Mouse (Mus musculus): ENCODE measurements around the gene Ankrd39. TPM values are rescaled to one million over a fixed set of nuclear protein-coding genes. Genes with fewer than 3 reads are reported as not detected.
A peak's percentile ranks its signal among the peaks of the same experiment; 100 is the strongest.

Ankrd39 gene
- total RNA-seq, 2 experiments from 2014 or later = 7.2 to 9.3 TPM

- TF ChIP-seq CTCF (IDR thresholded peaks at IDR 0.05) = no peak
- Histone ChIP-seq H3K27ac (peak overlapping the region; percentile 96), H3K4me3 (peak overlapping the region; percentile 99)
- intact Hi-C loops (cut with DNase I) = no loop called here
- no peak for DNase-seq
Observed at GRCm38 (mm10) chr1:36513310-36513709, 33.9 kb downstream of the Ankrd39 start.

GRCm38 (mm10) chr1:36512966-36513280 lies 34.3 kb downstream of the Ankrd39 start:
- Histone ChIP-seq H3K4me3 (peak overlapping the region; percentile 99), H3K27ac (peak overlapping the region; percentile 96)
- TF ChIP-seq CTCF (IDR thresholded peaks at IDR 0.05) = no peak
- intact Hi-C loops (cut with DNase I) = no loop called here
- DNase-seq = no peak

GRCm38 (mm10) chr1:36512089-36512965 lies 34.9 kb downstream of the Ankrd39 start:
- intact Hi-C loops (cut with DNase I) = no loop called here
- Histone ChIP-seq H3K27ac (peak overlapping the region; percentile 96), H3K4me3 (peak overlapping the region; percentile 99)
- TF ChIP-seq CTCF (IDR thresholded peaks at IDR 0.05) = peak; percentile 28; the same call in 1 of the 2 replicates
- peak; percentile 86 for DNase-seq

DNA sequence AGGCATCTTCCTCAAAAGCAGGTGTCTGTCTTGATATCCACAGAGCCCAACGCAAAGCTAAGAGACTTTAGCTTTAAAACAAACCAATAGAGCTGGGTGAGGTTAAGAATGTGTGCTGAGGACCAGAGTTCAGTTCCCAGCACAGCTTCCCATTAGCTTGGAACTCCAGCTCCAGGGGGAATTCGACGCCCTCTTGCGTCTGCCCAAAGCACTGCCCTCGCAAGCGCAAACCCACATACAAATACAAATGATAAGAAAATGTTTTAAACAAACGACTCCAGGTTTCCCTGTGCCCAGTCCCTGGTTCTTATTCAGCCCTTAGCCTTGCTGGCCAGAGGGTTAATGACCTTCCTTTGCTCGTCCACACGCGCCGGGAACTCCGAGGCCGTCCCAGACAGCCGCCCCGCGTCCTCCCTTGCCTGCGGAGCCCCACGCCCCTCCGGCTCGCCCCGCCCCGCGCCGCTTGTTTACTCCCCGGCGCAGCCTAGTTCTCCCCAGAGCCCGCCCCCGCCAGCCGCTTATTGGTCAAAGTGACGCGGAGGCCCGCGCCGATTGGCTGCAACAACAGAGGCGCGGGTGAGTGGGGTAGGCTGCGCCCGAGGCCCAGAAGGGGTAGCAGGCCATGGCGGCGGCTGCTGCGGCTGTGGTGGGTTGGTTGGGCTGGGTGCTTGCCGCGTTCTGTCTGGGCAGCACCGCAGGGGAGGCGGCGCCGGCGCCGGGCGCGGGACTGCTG lies 35.8 kb downstream of the Ankrd39 start, which contains the start of gene Cnnm3:
Gene Cnnm3, plus strand, starts transcription at position 579 of the 733 bp plus-strand sequence.
- peak; percentile 100 for DNase-seq
- intact Hi-C loops (cut with DNase I) = no loop called here
- peak; percentile 61 for TF ChIP-seq CTCF (IDR thresholded peaks at IDR 0.05)
- Histone ChIP-seq H3K4me3 (peak within 1 kb of the TSS; percentile 99), H3K27ac (peak within 1 kb of the TSS; percentile 96)

DNA sequence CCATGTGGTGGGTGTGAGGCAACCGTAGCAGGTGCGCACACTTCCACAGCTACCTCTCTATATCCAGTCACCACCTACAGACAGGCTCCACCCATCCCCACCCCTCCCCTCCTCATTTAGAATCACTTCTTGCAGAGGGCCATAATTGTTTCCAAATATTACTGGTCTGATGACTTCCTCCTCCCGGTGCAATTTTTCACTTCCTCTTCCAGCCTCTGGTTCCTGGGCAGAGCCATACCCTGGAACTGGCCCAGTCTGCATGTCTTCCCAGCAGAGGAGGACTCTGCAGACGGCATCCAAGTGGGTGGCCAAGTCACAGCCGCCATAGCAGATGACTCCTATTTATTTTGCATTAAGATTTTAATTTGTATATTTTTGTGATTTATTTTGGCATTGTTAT lies 39.0 kb downstream of the Ankrd39 start:
- no peak overlapping the region for H3K4me3 ChIP-seq
- H3K27ac ChIP-seq = no peak overlapping the region
- intact Hi-C loops (cut with DNase I) = no loop called here
- DNase-seq = no peak
- TF ChIP-seq CTCF (IDR thresholded peaks at IDR 0.05) = no peak

DNA sequence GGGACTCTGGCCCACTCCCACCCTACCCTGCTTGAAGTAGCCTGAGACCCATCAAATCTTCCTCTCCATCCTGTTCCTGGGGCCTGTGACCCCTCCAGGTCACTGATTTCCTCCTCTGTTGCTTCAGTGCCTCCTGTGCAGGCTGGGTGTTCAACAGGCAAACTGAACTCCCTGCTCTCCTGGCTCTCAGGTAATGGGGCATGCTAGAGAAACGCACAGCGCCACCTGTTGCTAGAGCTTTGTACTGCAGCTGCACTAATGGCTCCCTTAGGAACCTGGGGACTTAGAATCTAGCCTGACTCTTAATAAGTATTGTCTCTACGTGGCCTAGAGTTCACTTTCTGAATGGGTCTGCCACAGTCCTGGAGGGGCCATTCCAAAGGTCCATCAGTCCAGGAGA lies 46.0 kb downstream of the Ankrd39 start:
- Histone ChIP-seq H3K4me3 (no peak overlapping the region), H3K27ac (no peak overlapping the region)
- peak; percentile 98; the same call in 1 of the 2 replicates for TF ChIP-seq CTCF (IDR thresholded peaks at IDR 0.05)
- intact Hi-C loops (cut with DNase I) = loop anchor here (2.0 kb wide), 1 partner anchor 178 kb away; no protein-coding TSS in a partner anchor
- peak; percentile 83 for DNase-seq

DNA sequence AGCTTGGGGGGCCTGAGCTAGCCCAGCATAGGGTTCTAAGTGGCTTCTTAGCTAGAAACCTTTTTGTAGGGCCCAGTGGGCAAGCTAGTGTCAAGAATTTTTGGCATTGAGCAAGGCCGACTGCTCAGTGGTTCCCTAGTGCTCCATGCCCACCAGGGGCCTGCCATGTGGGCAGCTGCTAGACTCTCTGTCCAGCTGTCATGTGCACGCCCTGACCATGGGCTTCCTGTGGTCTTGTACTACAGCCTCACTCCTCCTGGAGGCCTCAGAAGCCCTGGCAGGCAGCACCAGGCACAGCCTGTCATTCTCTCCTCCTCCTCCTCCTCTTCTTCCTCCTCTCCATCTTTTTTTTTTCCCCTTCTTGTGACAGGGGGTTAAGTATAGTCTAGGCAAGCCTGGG lies 49.9 kb downstream of the Ankrd39 start:
- TF ChIP-seq CTCF (IDR thresholded peaks at IDR 0.05) = no peak
- no peak for DNase-seq
- intact Hi-C loops (cut with DNase I) = loop anchor here (2.0 to 5.0 kb wide), 2 partner anchors 53 to 130 kb away; partner anchors contain the start of genes Kansl3 and Lman2l
- Histone ChIP-seq H3K4me3 (no peak overlapping the region), H3K27ac (peak overlapping the region; percentile 43; the same call in 1 of the 2 replicates)

GRCm38 (mm10) chr1:36496719-36497118 lies 50.5 kb downstream of the Ankrd39 start:
- peak; percentile 58 for TF ChIP-seq CTCF (IDR thresholded peaks at IDR 0.05)
- intact Hi-C loops (cut with DNase I) = loop anchor here (2.0 to 5.0 kb wide), 2 partner anchors 52 to 129 kb away; partner anchors contain the start of genes Kansl3 and Lman2l
- Histone ChIP-seq H3K27ac (peak overlapping the region; percentile 67), H3K4me3 (no peak overlapping the region)
- DNase-seq = peak; percentile 52

- H3K4me3 ChIP-seq = no peak overlapping the region
- intact Hi-C loops (cut with DNase I) = loop anchor here (2.0 kb wide), 1 partner anchor 20 kb away; no protein-coding TSS in a partner anchor
- no peak for DNase-seq
- no peak for TF ChIP-seq CTCF (IDR thresholded peaks at IDR 0.05)
- H3K27ac ChIP-seq = peak overlapping the region; percentile 91
Observed at GRCm38 (mm10) chr1:36493299-36493698, 53.9 kb downstream of the Ankrd39 start.

DNA sequence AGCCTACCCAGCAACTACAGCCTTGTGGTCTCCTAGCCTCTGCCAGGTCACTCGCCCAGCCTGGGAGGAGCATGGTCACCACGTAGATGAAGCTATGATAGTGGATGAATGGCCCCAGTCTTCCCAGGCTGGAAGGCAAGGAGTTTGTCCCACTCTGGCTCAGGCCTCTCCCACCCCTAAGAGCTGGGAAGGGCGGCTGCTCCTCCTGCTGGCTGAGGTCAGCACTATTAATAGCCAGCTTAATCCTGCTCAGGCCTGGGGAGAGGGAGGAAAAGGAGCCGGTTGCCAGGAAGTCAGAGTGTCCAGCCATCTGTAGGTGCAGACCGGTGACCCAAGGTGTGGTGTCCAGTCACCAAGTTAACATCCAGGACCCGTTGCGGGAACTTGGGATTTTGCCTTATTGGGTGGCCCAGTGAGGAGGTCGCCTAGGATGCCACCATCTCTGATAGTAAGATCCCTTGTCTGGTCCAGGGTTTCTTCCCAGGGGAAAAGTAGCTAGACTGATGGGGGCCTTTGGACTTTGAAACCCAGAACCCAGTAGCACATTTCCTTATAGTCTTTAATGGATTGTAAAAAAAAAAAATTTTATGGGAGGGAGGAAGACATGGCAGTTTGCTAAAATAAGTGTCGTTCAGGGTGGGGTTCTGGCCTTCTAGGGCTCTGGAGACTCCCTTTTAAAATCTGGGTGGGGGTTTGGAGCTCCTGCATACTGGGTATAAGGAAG lies 54.7 kb downstream of the Ankrd39 start:
- peak; percentile 85 for DNase-seq
- peak overlapping the region; percentile 91 for H3K27ac ChIP-seq
- H3K4me3 ChIP-seq = peak overlapping the region; percentile 47
- intact Hi-C loops (cut with DNase I) = loop anchor here (2.0 kb wide), 1 partner anchor 20 kb away; no protein-coding TSS in a partner anchor
- peak; percentile 54 for TF ChIP-seq CTCF (IDR thresholded peaks at IDR 0.05)

- intact Hi-C loops (cut with DNase I) = no loop called here
- Histone ChIP-seq H3K27ac (no peak overlapping the region), H3K4me3 (no peak overlapping the region)
- TF ChIP-seq CTCF (IDR thresholded peaks at IDR 0.05) = no peak
- no peak for DNase-seq
Observed at GRCm38 (mm10) chr1:36489661-36490060, 57.6 kb downstream of the Ankrd39 start.

Small RNAs within 50 kb of the gene (microRNA-seq; reads per million reads assigned to microRNA genes)
- gene Gm47280 = not detected

Other genes with a start within 250 kb of the Ankrd39 start
- 10 to 100 TPM in 1 of 2 experiments, 1 to 10 TPM in 1; 7.0 to 18.6 TPM for gene Arid5a, start 239.7 kb downstream of the Ankrd39 start, total RNA-seq (2021)
- gene Kansl3, start 178.3 kb downstream of the Ankrd39 start, total RNA-seq (2021) = 10 to 100 TPM; 37.7 to 39.6 TPM
- not detected for gene Fer1l5, start 175.2 kb downstream of the Ankrd39 start, total RNA-seq (2021)
- 10 to 100 TPM; 16.4 to 26.7 TPM for gene Lman2l, start 102.2 kb downstream of the Ankrd39 start, total RNA-seq (2021)
- 10 to 100 TPM in 1 of 2 experiments, 1 to 10 TPM in 1; 4.1 to 11.0 TPM for gene Cnnm4, start 75.8 kb downstream of the Ankrd39 start, total RNA-seq (2021)
- 10 to 100 TPM in 1 of 2 experiments, 1 to 10 TPM in 1; 9.7 to 12.0 TPM for gene Cnnm3, start 35.6 kb downstream of the Ankrd39 start, total RNA-seq (2021)
- 1,000 to 10,000 TPM; 1,971 to 4,216 TPM for gene Ankrd23, start 10.6 kb downstream of the Ankrd39 start, total RNA-seq (2021)
- gene Gm42417, start 8.0 kb downstream of the Ankrd39 start, total RNA-seq (2021) = 1,000 to 10,000 TPM in 1 of 2 experiments, 100 to 1,000 TPM in 1; 819 to 1,877 TPM
- 10 to 100 TPM in 1 of 2 experiments, 1 to 10 TPM in 1; 6.8 to 10.0 TPM for gene Sema4c, start 10.9 kb upstream of the Ankrd39 start, total RNA-seq (2021)
- gene Fam178b, start 135.7 kb upstream of the Ankrd39 start, total RNA-seq (2021) = under 1 TPM in 1 of 2 experiments, not detected in 1; 0.48 TPM
- gene Cox5b, start 144.0 kb upstream of the Ankrd39 start, total RNA-seq (2021) = 1,000 to 10,000 TPM; 1,153 to 1,545 TPM
- gene 4933424G06Rik, start 162.7 kb upstream of the Ankrd39 start, total RNA-seq (2021) = 1 to 10 TPM in 1 of 2 experiments, under 1 TPM in 1; 0.51 to 1.5 TPM
- gene Actr1b, start 167.0 kb upstream of the Ankrd39 start, total RNA-seq (2021) = 100 to 1,000 TPM; 120 to 155 TPM
- gene Zap70, start 214.4 kb upstream of the Ankrd39 start, total RNA-seq (2021) = under 1 TPM in 1 of 2 experiments, not detected in 1; 0.84 TPM

All from gastrocnemius, adult 2 months (tissue).